Mouse (Mus musculus) CH12.LX (cell line): ENCODE measurements around the gene Zranb3. TPM values are rescaled to one million over a fixed set of nuclear protein-coding genes. Genes with fewer than 3 reads are reported as not detected.

ENCODE experiments used
- DNase-seq: peaks from one replicate; pipeline ENCODE4 v3.0.0-alpha.2; 2013; ENCODE audit errors: extremely low read depth
- H3K27ac ChIP-seq: 2 replicates; pipeline ENCODE4 v1.5.1; 2012; ENCODE audit warnings: low read depth, mild to moderate bottlenecking, control low read depth, moderate library complexity; ENCODE audit not compliant: insufficient read depth
- H3K27me3 ChIP-seq: replicated peaks from 2 replicates; pipeline ENCODE3; 2012; ENCODE audit warnings: inconsistent platforms
- H3K36me3 ChIP-seq, 2 experiments: replicated peaks in 1 of 2; 2 replicates each; pipeline versions ENCODE3 to v1.6.1; 2012; ENCODE audit warnings: inconsistent platforms in 1 of 2, low read length in 1 of 2, mild to moderate bottlenecking in 1 of 2, mixed read lengths in 1 of 2, moderate library complexity in 1 of 2; ENCODE audit not compliant: control insufficient read depth in 1 of 2, insufficient read depth in 1 of 2
- H3K4me1 ChIP-seq, 2 experiments: 2 replicates each; pipeline ENCODE4 v1.6.1; 2012; ENCODE audit warnings: inconsistent platforms in 1 of 2, moderate library complexity in 1 of 2; ENCODE audit not compliant: insufficient read depth in 2 of 2, control insufficient read depth in 1 of 2
- H3K4me2 ChIP-seq: 2 replicates; pipeline ENCODE4 v1.6.1; 2012; ENCODE audit warnings: low read depth, mild to moderate bottlenecking, control low read depth; ENCODE audit not compliant: poor library complexity, insufficient read depth, severe bottlenecking
- H3K4me3 ChIP-seq, 3 experiments: fragments of 150-350 bp in 1 of 3; sonication (generic) in 1 of 3; replicated peaks in 1 of 3; 2 replicates each; pipeline versions ENCODE3 to v1.5.1; 2011 to 2012; ENCODE audit warnings: low read depth in 2 of 3, low read length in 2 of 3, mild to moderate bottlenecking in 2 of 3, moderate library complexity in 2 of 3, control low read depth in 1 of 3, improper control_type of control experiment in 1 of 3, inconsistent platforms in 1 of 3, mixed read lengths in 1 of 3; ENCODE audit not compliant: poor library complexity in 1 of 3
- H3K79me2 ChIP-seq: replicated peaks from 2 replicates; pipeline ENCODE4 v1.6.1; 2012; ENCODE audit warnings: mild to moderate bottlenecking, moderate library complexity; ENCODE audit not compliant: control insufficient read depth, poor library complexity, insufficient read depth, severe bottlenecking; ENCODE audit errors: extremely low read depth
- H3K9ac ChIP-seq: 2 replicates; pipeline ENCODE4 v1.6.1; 2012; ENCODE audit warnings: low read depth, mild to moderate bottlenecking, control low read depth, moderate library complexity; ENCODE audit not compliant: insufficient read depth
- H3K9me3 ChIP-seq: replicated peaks from 2 replicates; pipeline ENCODE3; 2012; ENCODE audit warnings: low read length, inconsistent platforms, mixed read lengths
- BHLHE40 ChIP-seq: IDR thresholded peaks from 2 replicates; pipeline ENCODE4 v1.6.1; 2011; ENCODE audit warnings: mild to moderate bottlenecking, low read depth, low read length, improper control_type of control experiment
- CHD1 ChIP-seq: IDR thresholded peaks from 2 replicates; pipeline ENCODE4 v1.6.1; 2012; ENCODE audit warnings: low read depth, low read length, improper control_type of control experiment, inconsistent platforms
- E2F4 ChIP-seq: IDR thresholded peaks from 2 replicates; pipeline ENCODE4 v1.6.1; 2011; ENCODE audit warnings: low read depth, low read length, improper control_type of control experiment; ENCODE audit not compliant: insufficient replicate concordance
- ELF1 ChIP-seq: IDR thresholded peaks from 2 replicates; pipeline ENCODE4 v1.6.1; 2014; ENCODE audit warnings: low read depth, mild to moderate bottlenecking, inconsistent platforms, low read length, improper control_type of control experiment
- ETS1 ChIP-seq: conservative IDR thresholded peaks from 2 replicates; pipeline ENCODE4 v1.6.1; 2012; ENCODE audit warnings: low read depth, mild to moderate bottlenecking, inconsistent platforms, low read length, improper control_type of control experiment, moderate library complexity
- IRF4 ChIP-seq: IDR thresholded peaks from 2 replicates; pipeline ENCODE4 v1.6.1; 2014; ENCODE audit warnings: low read depth, mild to moderate bottlenecking, inconsistent platforms, low read length, improper control_type of control experiment
- JUN ChIP-seq: IDR thresholded peaks from 2 replicates; pipeline ENCODE4 v1.6.1; 2011; ENCODE audit warnings: low read depth, mild to moderate bottlenecking, low read length, improper control_type of control experiment, moderate library complexity; ENCODE audit not compliant: insufficient read depth
- JUND ChIP-seq: conservative IDR thresholded peaks from 2 replicates; pipeline ENCODE4 v1.6.1; 2011; ENCODE audit warnings: low read depth, low read length, improper control_type of control experiment
- KAT2A ChIP-seq: IDR thresholded peaks from 2 replicates; pipeline ENCODE4 v1.6.1; 2012; ENCODE audit warnings: low read length, improper control_type of control experiment, inconsistent platforms; ENCODE audit not compliant: insufficient replicate concordance
- MAX ChIP-seq: IDR thresholded peaks from 2 replicates; pipeline ENCODE4 v1.6.1; 2011; ENCODE audit warnings: low read length, improper control_type of control experiment
- MEF2A ChIP-seq: IDR thresholded peaks from 2 replicates; pipeline ENCODE4 v1.6.1; 2014; ENCODE audit warnings: low read depth, mild to moderate bottlenecking, inconsistent platforms, low read length, improper control_type of control experiment, borderline replicate concordance
- MXI1 ChIP-seq: IDR thresholded peaks from 2 replicates; pipeline ENCODE4 v1.6.1; 2011; ENCODE audit warnings: mild to moderate bottlenecking, low read depth, low read length, improper control_type of control experiment
- NELFE ChIP-seq: IDR thresholded peaks from 2 replicates; pipeline ENCODE4 v1.6.1; 2011; ENCODE audit warnings: low read depth, low read length, improper control_type of control experiment
- NRF1 ChIP-seq: IDR thresholded peaks from 2 replicates; pipeline ENCODE4 v1.6.1; 2014; ENCODE audit warnings: low read depth, mild to moderate bottlenecking, inconsistent platforms, low read length, improper control_type of control experiment, moderate library complexity
- PAX5 ChIP-seq: IDR thresholded peaks from 2 replicates; pipeline ENCODE4 v1.6.1; 2012; ENCODE audit warnings: low read length, inconsistent platforms, mixed read lengths
- POLR2AphosphoS2 ChIP-seq: IDR thresholded peaks from 2 replicates; pipeline ENCODE4 v1.6.1; 2011; ENCODE audit warnings: low read depth, low read length, improper control_type of control experiment
- RAD21 ChIP-seq: IDR thresholded peaks from 2 replicates; pipeline ENCODE4 v1.6.1; 2011; ENCODE audit warnings: low read depth, mild to moderate bottlenecking, low read length, improper control_type of control experiment, moderate library complexity
- RCOR1 ChIP-seq: conservative IDR thresholded peaks from 2 replicates; pipeline ENCODE4 v1.6.1; 2012; ENCODE audit warnings: low read depth, mild to moderate bottlenecking, inconsistent platforms, low read length, improper control_type of control experiment
- SIN3A ChIP-seq: IDR thresholded peaks from 2 replicates; pipeline ENCODE4 v1.6.1; 2012; ENCODE audit warnings: low read length, improper control_type of control experiment, inconsistent platforms
- TBP ChIP-seq: conservative IDR thresholded peaks from 2 replicates; pipeline ENCODE4 v1.6.1; 2011; ENCODE audit warnings: low read depth, low read length, improper control_type of control experiment
- TCF12 ChIP-seq: IDR thresholded peaks from 2 replicates; pipeline ENCODE4 v1.6.1; 2014; ENCODE audit warnings: low read depth, mild to moderate bottlenecking, inconsistent platforms, low read length, improper control_type of control experiment
- UBTF ChIP-seq: IDR thresholded peaks from 2 replicates; pipeline ENCODE4 v1.6.1; 2012; ENCODE audit warnings: low read depth, mild to moderate bottlenecking, inconsistent platforms, low read length, improper control_type of control experiment, moderate library complexity
- ZKSCAN1 ChIP-seq: IDR thresholded peaks from 2 replicates; pipeline ENCODE4 v1.6.1; 2012; ENCODE audit warnings: low read depth, inconsistent platforms, low read length, improper control_type of control experiment, borderline replicate concordance
- dilution Hi-C: fragments of 300-500 bp; cut with MboI; formaldehyde crosslinking; loops from 2 replicates; pipeline ENCODE4 v1.14.3; 2020; ENCODE audit warnings: low sequenced_read_pairs; ENCODE audit not compliant: extremely low pct_unique_long_range_greater_than_20kb, extremely low pct_ligation_motif_present
- in situ Hi-C: fragments of 300-500 bp; cut with MboI; formaldehyde crosslinking; loops from 3 replicates; pipeline ENCODE4 v1.14.3; 2019; ENCODE audit warnings: low sequenced_read_pairs, low pct_ligation_motif_present, low pct_unique_long_range_greater_than_20kb, mixed read lengths
- polyA plus RNA-seq: library from polyadenylated mRNA; unstranded; fragments of >175 nt; gene quantifications from 2 replicates; pipeline ENCODE4 v1.2.1, GENCODE M21; 2012; ENCODE audit warnings: low read depth; ENCODE audit not compliant: insufficient read length
- total RNA-seq, 2 experiments: library from RNA; depleted of rRNA; stranded (reverse); fragments of 300-350 nt in 1 of 2; fragments of >200 nt in 1 of 2; gene quantifications; 2 replicates each; pipeline ENCODE4 v1.2.3; 2012 to 2014

The Zranb3 gene
- total and polyA plus RNA-seq, 3 experiments = 9.9 to 13.6 (median 12.4) TPM

GRCm38 (mm10) chr1:127974082-127974481 lies 128.8 kb downstream of the Zranb3 start:
- Histone ChIP-seq H3K9ac (no peak overlapping the region), H3K79me2 (no peaks in the 10 kb centered on the region), H3K4me2 (no peak overlapping the region), H3K9me3 (no peaks in the 10 kb centered on the region), H3K27ac (no peak overlapping the region), H3K4me1 (no peaks in the 10 kb centered on the region), H3K4me3 (no peak overlapping the region), H3K27me3 (no peaks in the 10 kb centered on the region), H3K36me3 (peaks cover 13 to 36% of the 10 kb centered on the region in 2 experiments)
- no peak for DNase-seq
- dilution Hi-C loops = no loop called here
- in situ Hi-C loops = no loop called here
- no peak for TF ChIP-seq PAX5
- no peak for TF ChIP-seq ZKSCAN1
- no peak for TF ChIP-seq RCOR1
- TF ChIP-seq BHLHE40 = no peak
- TF ChIP-seq CHD1 = no peak

GRCm38 (mm10) chr1:127970870-127971269 lies 132.0 kb downstream of the Zranb3 start:
- Histone ChIP-seq H3K79me2 (no peaks in the 10 kb centered on the region), H3K36me3 (peaks cover 9 to 37% of the 10 kb centered on the region in 2 experiments), H3K27ac (no peak overlapping the region), H3K9ac (no peak overlapping the region), H3K4me2 (no peak overlapping the region), H3K27me3 (no peaks in the 10 kb centered on the region), H3K4me1 (no peaks in the 10 kb centered on the region), H3K4me3 (no peak overlapping the region)
- TF ChIP-seq IRF4 (no peak), NRF1 (no peak), RAD21 (no peak), JUN (no peak), SIN3A (no peak), ETS1 (no peak), TBP (no peak), ELF1 (no peak), MXI1 (no peak), RCOR1 (no peak), BHLHE40 (no peak), JUND (no peak), E2F4 (no peak), UBTF (no peak), MAX (no peak), MEF2A (no peak), KAT2A (no peak), NELFE (no peak), TCF12 (no peak), POLR2AphosphoS2 (no peak)
- TF ChIP-seq, all 38 proteins: peak for 0
- dilution Hi-C loops (no loop called here), in situ Hi-C loops (no loop called here)
- H3K9me3 ChIP-seq = no peaks in the 10 kb centered on the region
- no peak for DNase-seq
